Mouse (Mus musculus) ovary, postnatal 10 days (tissue): ENCODE data around the gene Iqcf6.
"Not testable (repeated sequence)": the region's sequence is repeated elsewhere in the genome, so short reads cannot be mapped to it uniquely, and the experiment has no call there.

Experiments used
- DNase-seq: peaks from one replicate; pipeline ENCODE4 v3.0.0; 2022; ENCODE audit warnings: low spot score

The Iqcf6 gene

GRCm38 (mm10) chr9:106626282-106626681 is at the start of gene Iqcf6:
Iqcf6 (plus strand) TSS chr9:106626582.
- DNase-seq, result no peak

GRCm38 (mm10) chr9:106580016-106580415 is 46.4 kb upstream of the Iqcf6 start:
- DNase-seq, result no peak

- DNase-seq, result no peak
These were observed 43.8 kb upstream of the Iqcf6 start for GRCm38 (mm10) chr9:106582552-106582951.

- DNase-seq, result no peak
These were observed 34.2 kb upstream of the Iqcf6 start for GRCm38 (mm10) chr9:106592158-106592557.

- DNase-seq, result not testable (repeated sequence)
These were observed 31.0 kb upstream of the Iqcf6 start for GRCm38 (mm10) chr9:106595402-106595801.

- DNase-seq, result no peak
These were observed 30.5 kb upstream of the Iqcf6 start for GRCm38 (mm10) chr9:106595836-106596235.

GRCm38 (mm10) chr9:106598466-106598865 is 27.9 kb upstream of the Iqcf6 start:
- no peak for DNase-seq

GRCm38 (mm10) chr9:106600546-106600945 is 25.8 kb upstream of the Iqcf6 start:
- peak; percentile 5 for DNase-seq

- no peak for DNase-seq
These were observed 15.7 kb upstream of the Iqcf6 start for GRCm38 (mm10) chr9:106610727-106611126.

GRCm38 (mm10) chr9:106613951-106614350 is 12.4 kb upstream of the Iqcf6 start:
- no peak for DNase-seq

- DNase-seq, result no peak
These were observed 11.8 kb upstream of the Iqcf6 start for GRCm38 (mm10) chr9:106614616-106615015.

GRCm38 (mm10) chr9:106616306-106616705 is 10.1 kb upstream of the Iqcf6 start:
- DNase-seq, result no peak

- no peak for DNase-seq
These were observed 8.9 kb upstream of the Iqcf6 start for GRCm38 (mm10) chr9:106617496-106617895.

- not testable (repeated sequence) for DNase-seq
These were observed 1.4 kb downstream of the Iqcf6 start for GRCm38 (mm10) chr9:106627796-106628195.

GRCm38 (mm10) chr9:106632185-106632584 is 5.8 kb downstream of the Iqcf6 start:
- no peak for DNase-seq

GRCm38 (mm10) chr9:106638154-106638553 is 11.8 kb downstream of the Iqcf6 start:
- DNase-seq, result no peak

GRCm38 (mm10) chr9:106641346-106641745 is 15.0 kb downstream of the Iqcf6 start:
- DNase-seq, result no peak

- peak; percentile 25 for DNase-seq
These were observed 16.7 kb downstream of the Iqcf6 start for GRCm38 (mm10) chr9:106643128-106643527.

- DNase-seq, result no peak
These were observed 17.4 kb downstream of the Iqcf6 start for GRCm38 (mm10) chr9:106643787-106644186.

- DNase-seq, result no peak
These were observed 19.4 kb downstream of the Iqcf6 start for GRCm38 (mm10) chr9:106645684-106646271.

GRCm38 (mm10) chr9:106647226-106647625 is 20.8 kb downstream of the Iqcf6 start:
- DNase-seq, result no peak

- no peak for DNase-seq
These were observed 26.3 kb downstream of the Iqcf6 start for GRCm38 (mm10) chr9:106652720-106653119.

GRCm38 (mm10) chr9:106655884-106656720 is 29.7 kb downstream of the Iqcf6 start, which contains the start of gene Grm2:
Grm2 (minus strand) TSS chr9:106656082.
- DNase-seq, result peak; percentile 49
